Mouse (Mus musculus) spleen, embryonic (tissue): ENCODE measurements around the gene Zfp872.
"Not testable (repeated sequence)": the region's sequence is repeated elsewhere in the genome, so short reads cannot be mapped to it uniquely, and the experiment has no call there.

ENCODE experiments used
- CTCF ChIA-PET: fragments of 350-600 bp; sonication (Branson Sonifier 250); formaldehyde crosslinking; loops from one replicate; lab custom pipeline; 2022; lab: Charles Lee

Gene Zfp872

GRCm38 (mm10) chr9:22188025-22188611 is at the start of gene Zfp872:
Zfp872 (plus strand) TSS chr9:22188090.
- CTCF ChIA-PET, result no interaction called here

- CTCF ChIA-PET, result interaction anchor here (0.8 to 1.0 kb wide), 2 partner anchors 14 to 53 kb away, joined by 3 to 4 read pairs; no protein-coding TSS in a partner anchor
Measured at GRCm38 (mm10) chr9:22138480-22138879, 49.4 kb upstream of the Zfp872 start.

DNA sequence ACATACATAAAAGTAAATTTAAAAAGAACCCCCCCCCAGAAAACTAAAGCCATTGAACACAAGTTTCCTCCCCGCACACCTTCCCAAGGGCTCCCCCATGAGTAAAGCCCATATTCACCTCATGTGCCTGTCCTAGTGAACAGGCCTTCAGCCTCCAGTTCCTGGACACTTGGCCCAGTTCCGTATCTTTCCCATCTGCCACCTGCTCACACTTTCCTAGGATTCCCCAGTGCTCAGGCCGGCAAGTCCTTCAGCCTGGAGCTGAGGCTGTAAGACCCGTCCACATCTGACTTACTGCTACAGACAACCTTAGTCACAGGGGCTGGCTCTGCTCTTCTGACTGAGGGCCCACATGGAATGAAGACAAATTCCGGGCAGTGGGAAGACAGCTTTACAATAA is 48.1 kb upstream of the Zfp872 start:
- CTCF ChIA-PET, result interaction anchor here (0.6 to 1.7 kb wide), 2 partner anchors 9 to 138 kb away, joined by 3 to 4 read pairs; no protein-coding TSS in a partner anchor

GRCm38 (mm10) chr9:22143108-22144037 is 44.5 kb upstream of the Zfp872 start:
- CTCF ChIA-PET, result interaction anchor here (0.7 to 1.3 kb wide), 5 partner anchors 25 to 77 kb away, joined by 3 to 7 read pairs (median 5); no protein-coding TSS in a partner anchor

DNA sequence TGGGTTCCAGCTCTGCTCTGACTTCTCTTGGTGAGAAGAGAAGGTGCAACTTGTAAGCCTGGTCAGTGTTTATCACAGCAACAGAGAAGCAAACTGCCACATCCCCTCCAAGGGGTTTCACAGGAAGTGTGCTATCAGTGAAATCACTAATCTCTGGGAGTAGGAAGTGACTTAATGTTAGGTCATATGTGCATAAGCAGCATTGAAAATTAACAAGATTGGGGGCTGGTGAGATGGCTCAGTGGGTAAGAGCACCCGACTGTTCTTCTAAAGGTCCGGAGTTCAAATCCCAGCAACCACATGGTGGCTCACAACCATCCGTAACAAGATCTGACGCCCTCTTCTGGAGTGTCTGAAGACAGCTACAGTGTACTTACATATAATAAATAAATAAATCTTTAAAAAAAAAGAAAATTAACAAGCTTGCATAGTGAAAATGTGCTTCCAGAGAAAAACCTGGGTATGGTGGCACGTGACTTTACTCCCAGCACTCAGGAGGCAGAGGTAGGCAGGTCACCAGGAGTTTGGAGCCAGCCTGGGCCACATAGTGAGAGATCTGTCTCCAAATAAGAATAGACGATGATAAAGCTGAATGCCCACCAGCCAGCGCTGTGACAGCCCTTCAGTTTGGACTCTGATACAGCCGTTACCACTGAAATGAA is 43.5 kb upstream of the Zfp872 start:
- CTCF ChIA-PET, result interaction anchor here (0.6 to 1.0 kb wide), 3 partner anchors 28 to 59 kb away, joined by 3 to 4 read pairs (median 3); partner anchors contain the start of gene Ecsit

DNA sequence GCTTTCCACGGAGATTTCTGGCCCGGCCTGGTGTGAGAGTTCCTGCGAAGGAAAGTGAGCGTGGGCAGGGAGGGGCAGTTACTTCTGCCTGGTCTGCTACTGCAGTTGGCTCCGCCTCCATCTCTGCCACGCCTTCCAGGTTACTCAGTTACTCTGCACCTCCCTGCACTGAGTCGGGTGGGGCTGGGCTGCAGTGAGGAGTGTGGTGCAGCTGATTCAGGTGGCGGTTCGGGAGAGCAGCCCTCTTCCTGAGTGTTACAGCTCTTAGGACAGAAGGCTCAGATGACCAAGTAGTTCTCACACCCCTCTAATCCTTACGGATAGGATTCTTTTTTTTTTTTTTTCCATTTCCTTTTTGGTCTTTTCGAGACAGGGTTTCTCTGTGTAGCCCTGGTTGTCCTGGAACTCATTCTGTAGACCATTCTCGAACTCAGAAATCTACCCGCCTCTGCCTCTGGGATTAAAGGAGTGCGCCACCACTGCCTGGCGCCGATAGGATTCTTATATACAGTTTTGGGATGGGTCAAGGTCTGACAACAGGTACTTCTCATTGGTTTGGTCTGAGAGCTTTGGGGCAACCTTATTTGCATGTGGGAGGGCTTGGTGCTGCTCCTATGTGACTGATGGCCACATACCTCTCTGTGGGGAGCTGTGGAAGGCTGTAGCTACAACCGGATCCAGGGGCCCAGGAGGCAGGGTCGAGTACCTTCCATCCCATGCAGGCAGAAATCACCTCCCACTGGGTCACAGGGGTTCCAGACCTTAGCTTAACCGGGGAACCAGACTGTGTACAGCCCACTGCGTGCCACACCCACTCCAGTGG is 38.3 kb upstream of the Zfp872 start:
- CTCF ChIA-PET, result interaction anchor here (0.7 kb wide), 1 partner anchor 105 kb away, joined by 4 read pairs; no protein-coding TSS in a partner anchor

DNA sequence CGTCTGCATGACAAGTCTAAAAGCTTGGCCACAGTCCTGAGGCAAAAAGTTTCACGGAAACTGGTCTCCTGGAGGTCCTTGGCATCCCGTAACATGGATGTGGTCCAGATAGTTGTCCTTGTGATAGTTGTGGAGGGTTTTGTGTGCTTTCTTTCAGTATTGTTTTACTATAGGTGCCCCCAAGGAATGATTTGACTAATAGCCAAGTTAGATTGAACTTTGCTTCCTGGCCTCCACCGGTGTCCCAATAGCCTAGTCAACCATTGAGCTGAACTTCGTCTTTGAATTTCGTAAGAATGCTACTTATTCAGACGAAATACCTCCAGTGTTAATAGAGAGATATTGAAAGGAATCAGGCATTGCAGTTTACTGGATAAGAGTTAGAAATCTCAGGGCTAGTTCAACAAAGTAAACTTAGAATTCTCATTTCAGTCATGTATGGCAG is 37.6 kb upstream of the Zfp872 start:
- CTCF ChIA-PET, result not testable (repeated sequence)

- CTCF ChIA-PET, result interaction anchor here (1.5 kb wide), 1 partner anchor 32 kb away, joined by 6 read pairs; no protein-coding TSS in a partner anchor
Measured at GRCm38 (mm10) chr9:22150946-22151345, 36.9 kb upstream of the Zfp872 start.

- CTCF ChIA-PET, result interaction anchor here (0.6 kb wide), 1 partner anchor 1518 kb away, joined by 3 read pairs; no protein-coding TSS in a partner anchor
Measured at GRCm38 (mm10) chr9:22153810-22154209, 34.1 kb upstream of the Zfp872 start.

GRCm38 (mm10) chr9:22155614-22156013 is 32.3 kb upstream of the Zfp872 start:
- CTCF ChIA-PET, result no interaction called here

DNA sequence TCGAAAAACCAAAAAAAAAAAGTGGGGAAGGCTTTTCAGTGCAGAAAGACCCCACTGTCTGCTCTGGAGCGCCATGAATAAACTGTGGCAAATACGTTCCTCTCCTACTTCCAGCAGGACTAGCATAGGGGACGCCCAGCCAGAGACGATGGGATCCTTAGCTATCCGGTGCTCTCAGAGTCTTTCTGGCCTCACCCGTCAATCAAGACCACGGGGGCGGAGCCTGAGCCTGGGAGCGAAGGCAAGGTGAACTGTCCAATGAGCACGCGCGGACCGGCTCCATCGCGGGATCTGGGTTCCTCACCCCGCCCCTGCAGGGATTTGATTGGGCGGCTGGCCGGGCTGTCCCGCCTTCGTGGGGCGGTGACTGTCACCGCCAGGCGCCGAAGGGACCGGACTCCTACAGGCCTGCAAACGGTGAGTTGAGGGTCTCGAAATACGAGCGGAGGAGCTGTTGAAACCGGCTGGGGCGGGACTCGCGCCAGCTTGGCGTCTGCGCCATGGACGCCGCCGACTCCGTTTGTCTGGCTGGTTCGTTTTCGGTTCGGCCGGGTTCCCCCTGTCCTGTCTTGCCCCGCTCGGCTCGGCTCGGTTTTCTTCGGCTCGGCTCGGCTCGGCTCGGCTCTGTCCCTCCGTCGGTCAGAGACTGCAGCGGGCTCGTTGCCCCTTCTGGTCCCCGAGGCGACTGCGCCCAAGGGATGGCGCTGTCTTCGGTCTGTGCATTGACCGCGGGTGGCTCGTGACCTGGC is 31.2 kb upstream of the Zfp872 start, which contains the start of gene Pigyl:
TSS of gene Pigyl (plus strand) at position 350 of the 749 bp plus-strand sequence.
- CTCF ChIA-PET, result interaction anchor here (0.6 to 0.7 kb wide), 3 partner anchors 68 to 255 kb away, joined by 3 to 6 read pairs (median 3); partner anchors contain the start of gene Zfp599

DNA sequence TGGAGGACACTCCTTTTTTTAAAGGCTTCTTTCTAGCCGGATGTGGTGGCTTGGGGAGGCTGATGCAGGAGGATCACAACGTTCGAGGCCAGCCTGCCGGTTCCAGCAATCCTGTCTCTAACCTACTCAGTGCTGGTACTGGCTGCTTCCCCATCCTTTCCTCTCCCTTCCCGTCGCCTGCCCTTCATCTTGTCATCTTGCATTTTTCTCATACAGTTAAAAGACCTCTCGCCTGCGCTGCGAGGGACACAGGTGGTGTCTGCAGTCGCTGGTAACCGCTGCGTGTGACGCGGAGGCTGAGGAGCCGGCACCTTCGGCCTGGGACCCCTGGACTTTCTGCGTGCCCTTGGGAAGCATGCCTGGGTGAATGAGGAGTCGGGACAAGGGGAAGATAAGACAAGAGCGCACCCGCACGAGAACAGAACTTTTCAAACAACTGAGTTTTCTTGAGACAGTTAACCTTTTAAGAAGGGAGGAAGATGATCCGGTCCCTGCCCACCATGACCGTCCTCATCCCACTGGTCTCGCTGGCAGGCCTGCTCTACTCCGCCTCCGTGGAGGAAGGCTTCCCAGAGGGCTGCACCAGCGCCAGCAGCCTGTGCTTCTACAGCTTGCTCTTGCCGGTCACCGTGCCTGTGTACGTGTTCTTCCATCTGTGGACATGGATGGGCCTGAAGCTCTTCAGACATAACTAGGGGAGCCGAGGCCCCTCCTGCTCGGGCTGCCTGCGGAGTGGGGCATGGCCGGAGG is 30.2 kb upstream of the Zfp872 start:
- CTCF ChIA-PET, result interaction anchor here (0.6 to 1.1 kb wide), 2 partner anchors 62 to 251 kb away, joined by 4 to 7 read pairs; no protein-coding TSS in a partner anchor

- CTCF ChIA-PET, result no interaction called here
Measured at GRCm38 (mm10) chr9:22161299-22161698, 26.6 kb upstream of the Zfp872 start.

GRCm38 (mm10) chr9:22162305-22162704 is 25.6 kb upstream of the Zfp872 start:
- CTCF ChIA-PET, result no interaction called here

DNA sequence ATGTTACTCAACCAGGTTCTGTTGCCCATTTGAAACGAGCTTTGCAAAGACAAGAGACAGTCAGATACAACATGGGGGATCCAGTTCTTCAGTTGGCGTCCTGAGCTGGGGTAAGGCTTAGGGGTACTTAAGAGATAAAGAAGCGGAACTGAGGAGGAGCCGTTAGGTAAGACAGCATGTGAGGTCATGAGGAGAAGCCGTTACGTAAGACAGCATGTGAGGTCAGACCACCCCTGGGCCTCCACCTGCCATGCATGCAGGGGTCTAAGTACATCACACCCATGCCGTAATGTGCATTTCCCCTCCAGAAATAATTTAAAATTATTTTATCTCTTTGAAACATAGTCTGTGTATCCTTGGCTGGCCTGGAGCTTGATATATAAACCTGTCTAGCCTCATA is 25.0 kb upstream of the Zfp872 start:
- CTCF ChIA-PET, result no interaction called here

GRCm38 (mm10) chr9:22164711-22165668 is 22.9 kb upstream of the Zfp872 start:
- CTCF ChIA-PET, result interaction anchor here (0.6 kb wide), 1 partner anchor 165 kb away, joined by 7 read pairs; no protein-coding TSS in a partner anchor

GRCm38 (mm10) chr9:22165964-22166363 is 21.9 kb upstream of the Zfp872 start:
- CTCF ChIA-PET, result no interaction called here

- CTCF ChIA-PET, result no interaction called here
Measured at GRCm38 (mm10) chr9:22166686-22167085, 21.2 kb upstream of the Zfp872 start.
